Mouse (Mus musculus) kidney, adult 2 months (tissue): ENCODE data around the gene Crk.
A peak's percentile ranks its signal among the peaks of the same experiment; 100 is the strongest.

Experiments
- CTCF ChIP-seq: fragments of 200-500 bp; conservative IDR thresholded peaks from 2 replicates; pipeline ENCODE4 v1.5.1; 2011; ENCODE audit warnings: low read depth, mild to moderate bottlenecking, control low read depth, low read length, moderate library complexity, mixed read lengths; ENCODE audit not compliant: insufficient read depth, insufficient read length
- POLR2A ChIP-seq: fragments of 200-500 bp; IDR thresholded peaks from one replicate; pipeline ENCODE4 v1.6.1; 2011; ENCODE audit warnings: low read depth, low read length, control low read depth

- peak; percentile 30; the same call in 1 of the 2 replicates for TF ChIP-seq CTCF
- no peak for TF ChIP-seq POLR2A
Measured at GRCm38 (mm10) chr11:75652942-75653684, 25.9 kb upstream of the Crk start.
